Mouse (Mus musculus) heart, embryonic 13.5 days (tissue): ENCODE measurements around the gene Slc27a1. TPM values are rescaled to one million over a fixed set of nuclear protein-coding genes. Genes with fewer than 3 reads are reported as not detected.
A peak's percentile ranks its signal among the peaks of the same experiment; 100 is the strongest.

Source experiments
- ATAC-seq: fragments of 200-750 bp; cut with Nextera tagmentation; 2 replicates; pipeline ENCODE4 v1.8.0; 2017; ENCODE audit warnings: moderate TSS enrichment; ENCODE audit not compliant: insufficient number of reproducible peaks, low FRiP score, low TSS enrichment; ENCODE audit errors: extremely low read depth
- H3K27ac ChIP-seq: fragments of 300-500 bp; sonication (generic); replicated peaks from 2 replicates; pipeline ENCODE4 v1.5.1; 2015; ENCODE audit warnings: moderate library complexity, mild to moderate bottlenecking, inconsistent platforms
- H3K27me3 ChIP-seq: fragments of 300-500 bp; sonication (generic); replicated peaks from 2 replicates; pipeline ENCODE4 v1.6.1; 2015; ENCODE audit warnings: mild to moderate bottlenecking, inconsistent platforms
- H3K36me3 ChIP-seq: fragments of 300-500 bp; sonication (generic); 2 replicates; pipeline ENCODE4 v1.6.1; 2015; ENCODE audit warnings: mild to moderate bottlenecking, inconsistent platforms
- H3K4me1 ChIP-seq: fragments of 300-500 bp; sonication (generic); 2 replicates; pipeline ENCODE4 v1.6.1; 2015; ENCODE audit warnings: inconsistent platforms
- H3K4me2 ChIP-seq: fragments of 300-500 bp; sonication (generic); 2 replicates; pipeline ENCODE4 v1.6.1; 2015; ENCODE audit warnings: inconsistent platforms, mild to moderate bottlenecking, moderate library complexity
- H3K4me3 ChIP-seq: fragments of 300-500 bp; sonication (generic); 2 replicates; pipeline ENCODE4 v1.5.1; 2015; ENCODE audit warnings: moderate library complexity, mild to moderate bottlenecking, inconsistent platforms
- H3K9ac ChIP-seq: fragments of 300-500 bp; sonication (generic); 2 replicates; pipeline ENCODE4 v1.6.1; 2015; ENCODE audit warnings: inconsistent platforms, mild to moderate bottlenecking, moderate library complexity
- H3K9me3 ChIP-seq: fragments of 300-500 bp; sonication (generic); 2 replicates; pipeline ENCODE4 v1.6.1; 2016; ENCODE audit warnings: inconsistent platforms
- WGBS: fragments of 180-500 bp; shearing (Covaris S2); methylation state at CpG from one replicate; pipeline ENCODE4 v1.1.7; 2015; ENCODE audit warnings: mixed read lengths; 5-methylcytosine and 5-hydroxymethylcytosine counted together
- polyA plus RNA-seq: library from polyadenylated mRNA; unstranded; fragments of >200 nt; fragmentation: Nextera tagmentation; extraction: Ambion mirVana; gene quantifications from 2 replicates; pipeline ENCODE4 v1.2.1, GENCODE M21; 2015

Gene Slc27a1
- polyA plus RNA-seq, 1 experiment from 2014 or later: 18.2 TPM

DNA sequence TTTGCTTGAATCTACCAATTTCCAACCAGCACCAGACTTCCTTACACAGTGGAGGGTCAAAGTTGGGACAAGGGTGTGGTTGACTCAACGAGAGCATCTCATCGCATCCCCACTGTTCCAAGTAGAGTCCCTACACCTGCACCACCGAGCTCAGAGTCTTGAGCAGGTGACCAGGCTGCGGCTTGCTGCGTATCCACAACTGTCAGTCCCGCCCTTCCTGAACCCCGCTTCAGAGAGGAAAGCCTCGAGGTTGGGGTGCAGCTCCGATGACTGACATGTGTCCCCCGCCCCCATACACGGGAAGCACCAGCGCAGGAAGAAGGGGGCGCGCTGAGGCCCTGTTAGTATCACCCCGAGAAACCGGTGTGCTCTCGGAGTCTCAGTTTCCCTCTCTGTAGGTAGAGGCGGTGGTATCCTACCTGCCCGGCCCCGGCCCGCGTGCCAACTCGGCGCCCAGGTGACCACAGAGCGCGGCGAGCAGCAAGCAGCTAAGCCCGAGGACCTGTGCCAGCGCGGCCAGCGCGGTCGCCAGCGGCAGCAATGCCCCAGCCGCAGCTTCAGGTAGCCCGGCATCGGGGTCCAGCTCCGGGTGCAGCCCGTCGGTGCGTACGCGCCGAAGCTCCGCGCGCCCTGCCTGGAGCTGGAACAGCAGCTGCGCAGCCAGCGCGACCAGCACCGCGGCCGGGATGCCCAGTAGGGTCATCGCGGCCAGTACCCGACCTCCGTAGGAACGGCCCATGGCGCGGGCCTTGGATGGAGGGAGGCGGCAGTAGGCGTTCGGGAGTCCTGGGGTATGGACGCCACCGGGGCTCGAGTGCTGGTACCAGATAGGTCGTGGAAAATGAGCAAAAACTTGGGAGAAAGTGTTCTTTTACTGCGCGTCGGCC is 10.4 kb upstream of the Slc27a1 start, which contains the start of gene Tmem221:
Tmem221 (minus strand) TSS at position 801 of the 887 bp plus-strand sequence.
- peak within 1 kb of the TSS; percentile 64 for H3K9ac ChIP-seq
- H3K4me2 ChIP-seq: peak within 1 kb of the TSS; percentile 70
- 0 out of 2 replicates have a peak, but pooled peaks have one; percentile 5 for ATAC-seq
- peaks cover 80% of the 10 kb centered on the region for H3K27me3 ChIP-seq
- no peaks in the 10 kb centered on the region for H3K36me3 ChIP-seq
- 3% methylated on average over 70 of the region's 70 CpGs for WGBS
- peaks cover 26% of the 10 kb centered on the region for H3K4me1 ChIP-seq
- H3K4me3 ChIP-seq: peak within 1 kb of the TSS; percentile 49
- H3K27ac ChIP-seq: no peak within 1 kb of the TSS
- no peaks in the 10 kb centered on the region for H3K9me3 ChIP-seq

DNA sequence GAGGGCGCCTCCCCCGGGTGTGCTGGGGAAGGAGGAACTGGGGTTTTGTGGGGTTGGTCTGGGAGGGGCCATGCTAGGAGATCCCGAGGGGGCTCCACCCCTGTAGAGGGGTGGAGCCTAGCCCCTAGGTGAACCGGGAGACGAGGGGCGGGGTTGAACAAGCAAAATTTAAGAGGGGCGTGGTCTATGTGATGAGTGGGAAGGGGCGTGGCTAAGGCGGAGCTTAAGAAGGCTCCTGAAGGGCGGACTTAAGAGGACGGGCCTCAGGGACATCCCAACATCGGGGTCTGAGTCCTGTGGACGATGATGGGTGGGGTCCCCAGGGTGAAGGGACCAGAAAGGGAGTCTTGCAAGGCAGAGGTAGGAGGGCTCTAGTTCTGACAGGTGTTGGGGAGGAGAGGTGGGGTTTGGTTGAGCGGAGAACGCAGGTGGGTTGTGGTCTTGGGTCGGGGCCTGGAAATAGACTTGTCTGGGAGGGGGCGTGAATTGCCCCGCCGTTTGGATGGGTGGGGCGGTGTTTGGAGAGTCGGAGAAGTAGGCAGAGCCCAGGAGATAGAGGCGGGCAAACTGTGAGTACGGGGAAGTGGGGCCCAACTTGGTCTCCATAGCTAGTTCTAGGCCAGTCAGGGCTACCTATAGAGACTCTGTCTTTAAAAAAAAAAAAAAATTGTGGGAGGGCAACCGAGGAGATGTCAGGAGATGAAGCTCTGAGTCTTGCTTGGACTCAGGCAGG is 9.6 kb upstream of the Slc27a1 start:
- peak; percentile 66; the same call in 1 of the 2 replicates for ATAC-seq
- peaks cover 3% of the 10 kb centered on the region; the same call in 1 of the 2 replicates for H3K9me3 ChIP-seq
- peak overlapping the region; percentile 70 for H3K4me2 ChIP-seq
- WGBS: 5% methylated on average over 24 of the region's 24 CpGs
- H3K4me1 ChIP-seq: peaks cover 25% of the 10 kb centered on the region
- H3K27me3 ChIP-seq: peaks cover 88% of the 10 kb centered on the region
- peak overlapping the region; percentile 49 for H3K4me3 ChIP-seq
- H3K36me3 ChIP-seq: no peaks in the 10 kb centered on the region
- H3K9ac ChIP-seq: peak overlapping the region; percentile 64
- H3K27ac ChIP-seq: no peak overlapping the region

DNA sequence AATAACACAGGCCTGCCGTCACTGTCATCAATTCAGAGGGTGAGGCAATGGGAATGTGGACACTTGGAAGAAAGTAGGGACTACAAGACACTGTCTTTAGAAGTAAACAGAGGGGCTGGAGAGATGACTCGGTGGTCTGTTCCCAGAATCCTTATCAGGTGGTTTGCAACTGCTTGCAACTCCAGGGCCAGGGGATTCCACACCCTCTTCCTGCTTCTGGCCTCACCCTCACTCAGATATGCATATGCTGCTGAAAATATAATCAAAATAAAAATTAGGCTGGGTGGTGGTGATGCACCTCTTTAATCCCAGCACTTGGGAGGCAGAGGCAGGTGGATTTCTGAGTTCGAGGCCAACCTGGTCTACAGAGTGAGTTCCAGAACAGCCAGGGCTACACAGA is 8.6 kb upstream of the Slc27a1 start:
- Histone ChIP-seq H3K27me3 (peaks cover 97% of the 10 kb centered on the region), H3K9ac (no peak overlapping the region), H3K27ac (no peak overlapping the region), H3K9me3 (peaks cover 7% of the 10 kb centered on the region; the same call in 1 of the 2 replicates), H3K4me1 (peaks cover 22% of the 10 kb centered on the region), H3K4me3 (no peak overlapping the region), H3K4me2 (no peak overlapping the region), H3K36me3 (no peaks in the 10 kb centered on the region)
- ATAC-seq: no peak
- 64% methylated on average over 3 of the region's 3 CpGs for WGBS

DNA sequence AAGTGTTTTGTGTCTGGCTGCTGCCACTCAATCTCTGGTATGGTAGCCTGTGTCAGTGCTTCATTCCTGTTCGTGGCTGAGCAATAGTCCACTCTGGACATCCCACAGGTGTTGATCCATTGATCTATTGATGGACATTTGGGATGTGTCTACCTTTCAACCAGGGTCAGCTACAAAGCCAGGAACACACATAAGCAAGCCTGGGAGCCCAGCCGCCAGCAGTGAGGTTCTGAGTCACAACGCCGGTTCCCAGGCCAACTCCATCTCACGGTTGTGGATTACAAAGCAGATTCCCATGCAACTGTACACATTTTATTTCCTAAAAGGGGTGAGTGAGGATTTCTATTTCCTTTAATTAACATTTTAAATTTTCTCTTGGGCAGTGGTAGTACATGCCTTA is 7.9 kb upstream of the Slc27a1 start:
- H3K9me3 ChIP-seq: peaks cover 7% of the 10 kb centered on the region; the same call in 1 of the 2 replicates
- no peaks in the 10 kb centered on the region for H3K36me3 ChIP-seq
- no peak overlapping the region for H3K4me3 ChIP-seq
- H3K4me2 ChIP-seq: no peak overlapping the region
- H3K9ac ChIP-seq: no peak overlapping the region
- peaks cover 96% of the 10 kb centered on the region for H3K27me3 ChIP-seq
- 79% methylated on average over 5 of the region's 5 CpGs for WGBS
- H3K4me1 ChIP-seq: peaks cover 22% of the 10 kb centered on the region
- ATAC-seq: no peak
- no peak overlapping the region for H3K27ac ChIP-seq

DNA sequence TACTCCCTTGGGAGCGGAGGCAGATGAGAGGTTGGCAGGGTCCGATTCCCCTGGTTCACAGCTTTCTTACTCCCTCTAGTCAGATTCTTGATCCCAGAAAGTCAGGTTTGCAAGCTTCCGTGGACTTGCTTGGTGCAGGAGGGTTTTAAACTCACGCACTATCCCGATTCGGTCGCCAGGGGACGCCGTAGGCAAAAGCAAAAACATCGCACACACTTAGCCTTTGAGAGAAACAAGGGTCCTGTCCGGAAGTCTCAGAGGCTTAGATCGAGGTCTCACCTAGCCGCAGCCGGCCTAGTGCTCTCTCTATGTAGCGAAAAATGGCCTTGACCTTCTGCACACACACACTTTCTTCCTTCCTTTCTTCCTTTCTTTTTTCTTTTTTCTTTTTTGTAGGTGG is 7.3 kb upstream of the Slc27a1 start:
- H3K36me3 ChIP-seq: no peaks in the 10 kb centered on the region
- peaks cover 96% of the 10 kb centered on the region for H3K27me3 ChIP-seq
- H3K27ac ChIP-seq: no peak overlapping the region
- H3K9ac ChIP-seq: no peak overlapping the region
- peaks cover 22% of the 10 kb centered on the region for H3K4me1 ChIP-seq
- H3K9me3 ChIP-seq: peaks cover 7% of the 10 kb centered on the region; the same call in 1 of the 2 replicates
- no peak for ATAC-seq
- 3% methylated on average over 15 of the region's 15 CpGs for WGBS
- no peak overlapping the region for H3K4me3 ChIP-seq
- no peak overlapping the region for H3K4me2 ChIP-seq

DNA sequence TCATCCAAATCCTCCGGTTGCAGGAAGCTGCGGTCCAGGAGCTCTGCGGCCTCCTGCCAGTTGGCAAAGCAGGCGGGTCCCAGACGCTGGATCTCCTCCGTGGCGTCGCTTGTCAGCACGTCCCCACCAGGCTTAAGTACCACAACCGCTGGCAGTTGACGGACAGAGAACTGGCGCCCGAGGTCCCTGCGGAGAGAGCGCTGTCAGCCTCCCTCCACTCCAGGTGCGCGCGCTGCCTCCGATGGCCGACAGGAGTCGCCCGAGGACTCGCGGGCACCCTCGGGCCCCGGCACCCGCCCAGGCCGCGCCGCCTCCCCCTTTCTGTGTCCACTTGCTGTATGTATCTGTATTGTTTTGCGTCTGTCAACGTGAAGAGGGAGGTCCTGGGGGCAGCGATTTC is 5.9 kb upstream of the Slc27a1 start:
- Histone ChIP-seq H3K9me3 (peaks cover 7% of the 10 kb centered on the region; the same call in 1 of the 2 replicates), H3K36me3 (no peaks in the 10 kb centered on the region), H3K4me1 (peaks cover 22% of the 10 kb centered on the region), H3K4me3 (peak overlapping the region; percentile 40), H3K27ac (no peak overlapping the region), H3K27me3 (peaks cover 93% of the 10 kb centered on the region), H3K4me2 (peak overlapping the region; percentile 61), H3K9ac (peak overlapping the region; percentile 64)
- no peak for ATAC-seq
- WGBS: 2% methylated on average over 33 of the region's 33 CpGs

DNA sequence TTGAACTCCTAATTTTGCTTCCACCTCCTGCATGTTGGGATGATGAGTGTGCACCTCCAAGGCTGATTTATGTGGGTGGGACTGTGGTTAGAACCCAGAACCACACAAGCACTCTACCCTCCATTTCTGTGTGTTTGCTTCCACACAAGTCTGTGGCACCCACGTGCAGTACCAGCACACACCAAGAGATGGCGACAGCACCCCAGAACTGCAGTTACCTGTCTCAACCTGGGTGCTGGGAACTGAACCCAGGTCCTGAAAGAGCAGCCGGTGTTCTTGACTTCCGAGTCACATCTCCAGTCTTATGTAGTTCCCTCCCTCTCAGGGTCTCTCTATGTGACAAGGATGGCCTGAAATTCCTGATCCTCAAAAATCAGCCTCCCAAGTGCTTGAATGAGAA is 4.7 kb upstream of the Slc27a1 start:
- H3K27me3 ChIP-seq: peaks cover 93% of the 10 kb centered on the region
- WGBS: 77% methylated on average over 4 of the region's 4 CpGs
- H3K4me3 ChIP-seq: no peak overlapping the region
- H3K4me2 ChIP-seq: no peak overlapping the region
- peaks cover 7% of the 10 kb centered on the region; the same call in 1 of the 2 replicates for H3K9me3 ChIP-seq
- H3K27ac ChIP-seq: no peak overlapping the region
- ATAC-seq: no peak
- H3K4me1 ChIP-seq: peaks cover 21% of the 10 kb centered on the region
- H3K9ac ChIP-seq: no peak overlapping the region
- no peaks in the 10 kb centered on the region for H3K36me3 ChIP-seq

DNA sequence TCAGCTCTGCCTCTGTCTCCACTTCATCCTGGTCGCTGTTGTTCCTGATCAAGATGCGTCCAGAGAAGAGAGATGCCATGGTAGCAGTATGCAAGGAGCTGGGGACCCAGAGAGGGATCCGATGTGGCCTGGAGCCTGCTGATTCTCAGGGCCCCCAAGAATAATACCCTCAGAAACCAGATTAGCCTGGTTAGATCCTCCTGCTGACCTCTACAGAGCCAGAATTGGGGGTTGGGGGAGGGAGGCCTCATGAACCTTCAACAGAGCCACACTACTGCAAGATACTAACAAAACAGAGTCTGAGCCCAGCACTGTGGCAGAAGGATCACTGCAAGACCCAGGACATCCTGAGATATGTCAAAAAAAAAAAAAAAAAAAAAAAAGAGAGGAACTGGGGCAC is 2.2 kb upstream of the Slc27a1 start, which contains the start of gene Nxnl1:
Nxnl1 (minus strand) TSS at position 101 of the 400 bp plus-strand sequence.
- Histone ChIP-seq H3K27me3 (peaks cover 72% of the 10 kb centered on the region), H3K9me3 (peaks cover 7% of the 10 kb centered on the region; the same call in 1 of the 2 replicates), H3K9ac (no peak within 1 kb of the TSS)

DNA sequence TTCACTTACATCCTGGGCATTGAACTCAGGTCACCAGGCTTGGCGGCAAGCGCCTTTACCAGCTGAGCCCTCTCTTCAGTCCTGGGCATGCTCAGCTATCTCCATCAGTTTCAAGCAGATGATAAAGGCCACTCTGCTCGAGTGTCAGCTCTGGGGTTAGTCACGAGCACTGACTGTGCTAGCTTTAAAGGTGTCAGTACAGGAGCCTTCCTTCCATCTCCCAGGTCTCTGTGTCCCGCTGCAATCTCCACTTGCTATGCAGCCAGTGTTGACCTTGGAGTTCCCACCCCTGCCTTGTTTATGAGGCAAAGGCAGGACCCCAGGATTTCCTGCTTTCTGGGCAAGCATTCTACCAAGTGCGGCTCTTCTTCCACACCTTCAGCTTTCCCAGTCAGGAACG is 1.1 kb upstream of the Slc27a1 start:
- H3K27me3 ChIP-seq: peaks cover 61% of the 10 kb centered on the region
- H3K9me3 ChIP-seq: peaks cover 7% of the 10 kb centered on the region; the same call in 1 of the 2 replicates
- no peak for ATAC-seq
- no peak overlapping the region for H3K27ac ChIP-seq
- no peak overlapping the region for H3K4me2 ChIP-seq
- no peak overlapping the region for H3K4me3 ChIP-seq
- WGBS: 57% methylated on average over 7 of the region's 7 CpGs
- no peaks in the 10 kb centered on the region for H3K36me3 ChIP-seq
- peaks cover 35% of the 10 kb centered on the region for H3K4me1 ChIP-seq
- no peak overlapping the region for H3K9ac ChIP-seq

More for the DNA sequence above, 2.2 kb upstream of the Slc27a1 start, which contains the start of gene Nxnl1:
- ATAC-seq: no peak
- H3K4me2 ChIP-seq: no peak within 1 kb of the TSS
- H3K36me3 ChIP-seq: no peaks in the 10 kb centered on the region
- no peak within 1 kb of the TSS for H3K4me3 ChIP-seq
- 58% methylated on average over 3 of the region's 3 CpGs for WGBS
- H3K27ac ChIP-seq: no peak within 1 kb of the TSS
- H3K4me1 ChIP-seq: peaks cover 35% of the 10 kb centered on the region

DNA sequence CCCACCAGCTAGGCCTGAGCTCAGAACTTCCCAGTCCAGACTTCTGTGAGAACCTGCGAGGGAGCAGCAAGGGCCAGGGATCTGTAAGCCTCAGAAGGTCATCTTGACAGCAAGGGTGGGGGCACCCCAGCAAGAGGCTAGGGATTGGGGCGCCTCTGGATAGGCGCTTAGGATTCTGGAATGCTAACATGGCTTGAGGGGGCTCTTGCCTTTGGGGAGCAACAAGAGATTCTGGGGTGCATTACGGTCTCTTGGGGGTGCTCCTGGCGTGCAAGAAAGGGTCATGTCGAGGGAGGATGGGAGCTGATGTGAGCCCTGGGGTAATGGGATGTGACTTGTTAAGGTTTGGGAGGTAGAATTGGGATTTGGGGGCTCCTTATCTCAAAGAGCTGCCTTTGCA is 259 bp downstream of the Slc27a1 start:
- H3K4me1 ChIP-seq: peaks cover 35% of the 10 kb centered on the region
- 23% methylated on average over 6 of the region's 6 CpGs for WGBS
- H3K9me3 ChIP-seq: peaks cover 6% of the 10 kb centered on the region; the same call in 1 of the 2 replicates
- no peaks in the 10 kb centered on the region for H3K36me3 ChIP-seq
- no peak for ATAC-seq
- H3K27ac ChIP-seq: peak overlapping the region; percentile 6; the same call in 1 of the 2 replicates
- H3K9ac ChIP-seq: peak overlapping the region; percentile 71
- peaks cover 48% of the 10 kb centered on the region for H3K27me3 ChIP-seq
- peak overlapping the region; percentile 61 for H3K4me3 ChIP-seq
- H3K4me2 ChIP-seq: peak overlapping the region; percentile 89
